Mouse (Mus musculus): ENCODE data around the gene Prkch. TPM values are rescaled to one million over a fixed set of nuclear protein-coding genes. Genes with fewer than 3 reads are reported as not detected.

Prkch gene
- polyA plus RNA-seq, 2 experiments: 1.1 to 1.6 TPM

DNA sequence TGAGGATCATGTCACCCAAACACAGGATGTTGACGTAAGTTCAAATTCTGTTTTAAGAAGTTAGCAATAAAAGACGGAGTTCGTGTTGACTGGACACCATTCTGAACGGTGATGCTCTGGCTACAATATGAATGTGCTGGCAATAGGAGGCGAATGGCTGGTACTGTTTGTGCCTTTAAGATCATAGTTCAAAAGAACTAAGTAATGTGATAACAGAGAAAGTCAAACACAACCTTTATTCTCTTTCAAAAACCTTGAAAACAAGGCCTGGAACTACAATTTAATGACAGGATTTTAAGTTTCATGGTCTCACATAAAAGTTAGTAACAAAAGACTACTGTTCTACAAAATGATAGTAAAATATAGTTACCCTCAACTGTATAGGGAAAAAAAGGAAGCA, 41.4 kb upstream of the Prkch start:
- Histone ChIP-seq H3K4me1 (replicated peaks; ENCODE audit: control insufficient read depth in 2 of 2, insufficient read depth in 2 of 2, low read length in 1 of 2) (peaks cover 0 to 2% of the 10 kb centered on the region in 2 experiments; a peak in 1 of 4 replicates), H3K36me3 (replicated peaks; ENCODE audit: control insufficient read depth, insufficient read depth, low read depth) (no peaks in the 10 kb centered on the region), H3K27me3 (ENCODE audit: control insufficient read depth, insufficient read depth, low read length) (peaks cover 37% of the 10 kb centered on the region), H3K9me3 (ENCODE audit: control insufficient read depth, low read length) (no peaks in the 10 kb centered on the region), H3K9ac (replicated peaks) (no peak overlapping the region), H3K4me3 (ENCODE audit: insufficient read depth in 1 of 2, low read depth in 2 of 2, low read length in 2 of 2) (no peak overlapping the region), H3K4me2 (ENCODE audit: low read depth) (no peak overlapping the region), H3K27ac (no peak overlapping the region)
- TF ChIP-seq EP300 (IDR thresholded peaks at IDR 0.05; ENCODE audit: low read depth) (no peak), CTCF (IDR thresholded peaks at IDR 0.05; ENCODE audit: low read depth) (no peak)
- no peak for DNase-seq (ENCODE audit: low read depth in 3 of 3, low spot score in 3 of 3)
- ATAC-seq (ENCODE audit: insufficient read depth): no peak
- WGBS (ENCODE audit: insufficient replicate concordance): 62% methylated on average over 5 of the region's 5 CpGs

DNA sequence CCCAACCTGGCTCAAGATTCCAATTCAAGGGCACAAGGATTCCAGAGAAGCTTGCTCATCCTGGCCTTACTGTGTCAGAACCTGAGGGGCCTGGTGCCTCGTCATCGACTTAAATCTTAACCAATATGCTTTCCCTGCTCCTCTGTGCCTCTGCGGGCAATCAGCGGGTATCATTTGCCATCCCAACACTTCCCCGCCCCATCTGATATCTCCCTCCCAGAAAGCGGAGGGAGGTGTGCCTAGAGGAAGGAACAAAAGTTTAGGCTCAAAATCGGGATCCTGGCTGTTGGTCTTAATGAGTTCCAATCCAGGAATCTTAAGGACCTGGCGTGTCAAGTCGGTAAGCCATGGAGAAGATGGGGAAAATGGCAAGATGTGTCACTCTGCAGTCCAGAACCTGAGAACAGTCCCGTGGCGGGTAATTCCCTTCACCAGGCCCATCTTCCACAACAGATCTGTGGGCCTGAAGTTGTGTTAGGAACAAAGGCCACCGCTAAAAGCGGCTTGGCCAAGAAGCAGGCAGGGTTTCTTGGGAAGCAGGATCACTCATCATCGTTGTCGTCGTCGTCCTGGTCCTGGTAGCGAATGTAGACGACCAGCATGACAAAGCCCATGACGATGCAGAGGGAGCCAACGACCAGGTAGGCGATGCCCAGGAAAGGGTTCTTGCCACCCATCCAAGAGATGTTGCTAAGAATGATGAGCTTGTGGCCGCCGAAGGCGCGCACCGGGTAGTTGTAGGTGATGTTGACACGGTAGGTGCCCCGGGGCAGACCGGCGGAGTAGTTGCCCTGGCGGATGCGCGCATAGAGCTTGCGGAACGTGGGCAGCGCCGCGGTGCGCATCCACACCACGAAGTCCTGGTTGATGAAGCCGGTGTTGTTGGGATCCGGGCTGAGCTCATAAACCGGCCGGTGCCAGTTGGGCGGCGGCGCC, 39.6 kb upstream of the Prkch start:
- H3K4me1 ChIP-seq (replicated peaks; ENCODE audit: control insufficient read depth in 2 of 2, insufficient read depth in 2 of 2, low read length in 1 of 2): no peaks in the 10 kb centered on the region
- H3K9me3 ChIP-seq (ENCODE audit: control insufficient read depth, low read length): no peaks in the 10 kb centered on the region
- H3K27me3 ChIP-seq (ENCODE audit: control insufficient read depth, insufficient read depth, low read length): peaks cover 37% of the 10 kb centered on the region
- 13% methylated on average over 48 of the region's 48 CpGs for WGBS (ENCODE audit: insufficient replicate concordance)
- no peak overlapping the region for H3K9ac ChIP-seq (replicated peaks)
- H3K4me3 ChIP-seq (ENCODE audit: insufficient read depth in 1 of 2, low read depth in 2 of 2, low read length in 2 of 2): peak overlapping the region in 1 of 2 experiments; percentile 45; a peak in 2 of 4 replicates
- TF ChIP-seq CTCF (IDR thresholded peaks at IDR 0.05; ENCODE audit: low read depth): no peak
- no peak for TF ChIP-seq EP300 (IDR thresholded peaks at IDR 0.05; ENCODE audit: low read depth)
- H3K27ac ChIP-seq: no peak overlapping the region
- ATAC-seq (ENCODE audit: insufficient read depth) (no peak), DNase-seq (ENCODE audit: low read depth in 3 of 3, low spot score in 3 of 3) (no peak)
- no peaks in the 10 kb centered on the region for H3K36me3 ChIP-seq (replicated peaks; ENCODE audit: control insufficient read depth, insufficient read depth, low read depth)
- peak overlapping the region; percentile 57 for H3K4me2 ChIP-seq (ENCODE audit: low read depth)

DNA sequence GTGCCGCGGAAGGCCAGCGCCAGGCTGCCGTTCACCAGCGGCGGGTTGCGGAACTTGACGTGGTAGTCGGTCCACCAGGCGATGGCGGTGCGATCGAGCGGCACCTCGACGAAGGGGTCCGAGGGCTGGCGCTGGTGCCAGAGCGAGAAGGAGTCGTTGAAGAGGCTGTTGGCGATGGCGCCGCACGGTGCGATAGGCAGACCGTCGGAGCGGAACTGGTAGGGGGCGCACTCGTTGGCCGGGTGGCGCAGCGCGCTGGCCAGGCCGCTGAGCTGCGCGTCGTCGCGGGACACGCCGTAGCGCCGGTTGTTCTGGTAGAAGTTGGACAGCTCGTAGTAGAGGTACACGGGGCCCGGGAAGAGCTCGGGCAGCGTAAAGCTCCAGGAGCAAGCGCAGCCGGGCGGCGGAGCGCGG, 38.9 kb upstream of the Prkch start:
- no peak for TF ChIP-seq CTCF (IDR thresholded peaks at IDR 0.05; ENCODE audit: low read depth)
- TF ChIP-seq EP300 (IDR thresholded peaks at IDR 0.05; ENCODE audit: low read depth): no peak
- no peak overlapping the region for H3K9ac ChIP-seq (replicated peaks)
- no peaks in the 10 kb centered on the region for H3K4me1 ChIP-seq (replicated peaks; ENCODE audit: control insufficient read depth in 2 of 2, insufficient read depth in 2 of 2, low read length in 1 of 2)
- no peaks in the 10 kb centered on the region for H3K36me3 ChIP-seq (replicated peaks; ENCODE audit: control insufficient read depth, insufficient read depth, low read depth)
- H3K9me3 ChIP-seq (ENCODE audit: control insufficient read depth, low read length): no peaks in the 10 kb centered on the region
- H3K27me3 ChIP-seq (ENCODE audit: control insufficient read depth, insufficient read depth, low read length): peaks cover 37% of the 10 kb centered on the region
- under 1% methylated on average over 55 of the region's 55 CpGs for WGBS (ENCODE audit: insufficient replicate concordance)
- DNase-seq (ENCODE audit: low read depth in 3 of 3, low spot score in 3 of 3): no peak
- peak overlapping the region; percentile 57 for H3K4me2 ChIP-seq (ENCODE audit: low read depth)
- H3K27ac ChIP-seq: no peak overlapping the region
- peak; percentile 31; the same call in 1 of the 2 replicates for ATAC-seq (ENCODE audit: insufficient read depth)
- H3K4me3 ChIP-seq (ENCODE audit: insufficient read depth in 1 of 2, low read depth in 2 of 2, low read length in 2 of 2): peak overlapping the region; percentile 4 to 45; a peak in 3 of 4 replicates

DNA sequence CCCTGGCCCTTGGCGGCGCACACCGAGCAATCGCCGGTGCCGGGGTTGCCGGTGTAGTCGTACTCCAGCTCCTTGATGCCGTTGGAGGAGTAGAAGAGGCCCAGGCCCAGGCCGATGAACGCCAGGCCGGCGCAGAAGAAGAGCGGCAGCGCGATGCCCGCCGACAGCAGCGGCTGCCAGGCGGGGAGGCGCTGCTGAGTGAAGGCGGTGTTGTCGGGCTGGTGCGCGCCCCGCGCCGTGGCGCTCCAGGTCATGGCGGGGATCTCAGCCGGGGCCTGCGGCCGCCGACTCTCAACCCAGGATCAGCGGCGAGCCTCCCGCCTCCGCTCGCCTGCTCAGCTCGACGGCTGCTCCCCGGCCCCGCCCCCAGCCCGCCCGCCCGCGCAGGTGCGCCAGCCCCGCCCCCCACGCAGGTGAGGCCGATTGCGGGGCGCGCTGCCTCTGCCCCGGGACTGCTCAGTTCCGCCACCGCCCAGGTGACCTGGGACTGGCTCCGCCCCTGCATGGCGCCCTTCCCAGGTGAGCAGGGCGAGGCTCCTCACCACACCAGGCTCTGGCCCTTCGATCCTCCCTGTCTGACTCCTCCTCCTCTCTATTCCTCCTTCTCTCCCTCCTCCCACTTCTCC, 38.4 kb upstream of the Prkch start, which contains the start of gene Tmem30b:
TSS of gene Tmem30b (minus strand) at position 307 of the 626 bp plus-strand sequence.
- no peak within 1 kb of the TSS for H3K27ac ChIP-seq
- peak; percentile 31; the same call in 1 of the 2 replicates for ATAC-seq (ENCODE audit: insufficient read depth)
- H3K9me3 ChIP-seq (ENCODE audit: control insufficient read depth, low read length): no peaks in the 10 kb centered on the region
- WGBS (ENCODE audit: insufficient replicate concordance): 4% methylated on average over 56 of the region's 61 CpGs
- no peaks in the 10 kb centered on the region for H3K36me3 ChIP-seq (replicated peaks; ENCODE audit: control insufficient read depth, insufficient read depth, low read depth)
- DNase-seq (ENCODE audit: low read depth in 3 of 3, low spot score in 3 of 3): no peak
- no peak within 1 kb of the TSS for H3K9ac ChIP-seq (replicated peaks)
- peak within 1 kb of the TSS; percentile 4 to 45; a peak in 3 of 4 replicates for H3K4me3 ChIP-seq (ENCODE audit: insufficient read depth in 1 of 2, low read depth in 2 of 2, low read length in 2 of 2)
- H3K4me1 ChIP-seq (replicated peaks; ENCODE audit: control insufficient read depth in 2 of 2, insufficient read depth in 2 of 2, low read length in 1 of 2): no peaks in the 10 kb centered on the region
- H3K27me3 ChIP-seq (ENCODE audit: control insufficient read depth, insufficient read depth, low read length): peaks cover 37% of the 10 kb centered on the region
- peak within 1 kb of the TSS; percentile 57 for H3K4me2 ChIP-seq (ENCODE audit: low read depth)
- TF ChIP-seq EP300 (IDR thresholded peaks at IDR 0.05; ENCODE audit: low read depth) (no peak), CTCF (IDR thresholded peaks at IDR 0.05; ENCODE audit: low read depth) (no peak)

DNA sequence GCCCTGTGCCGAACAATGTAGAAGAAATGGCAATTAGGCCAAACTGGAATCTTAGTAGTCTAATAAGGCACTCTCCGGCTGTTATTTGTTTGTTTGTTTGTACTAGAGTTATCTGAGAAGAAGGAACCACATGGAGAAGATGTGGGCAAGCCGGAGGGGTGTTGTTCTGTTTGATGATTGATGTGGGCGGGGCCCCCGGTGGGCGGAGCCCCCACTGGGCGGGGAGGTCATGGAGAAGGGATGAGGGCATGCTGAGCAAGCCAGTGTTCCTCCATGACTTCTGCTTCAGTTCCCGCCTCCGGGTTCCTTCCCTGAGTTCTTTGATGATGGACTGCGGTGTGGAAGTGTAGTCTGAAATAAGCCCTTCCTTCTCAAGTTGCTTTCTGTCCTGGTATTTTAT, 37.0 kb upstream of the Prkch start:
- WGBS (ENCODE audit: insufficient replicate concordance): 24% methylated on average over 10 of the region's 10 CpGs
- ATAC-seq (ENCODE audit: insufficient read depth): no peak
- no peak overlapping the region for H3K9ac ChIP-seq (replicated peaks)

More for the DNA sequence above, 37.0 kb upstream of the Prkch start:
- Histone ChIP-seq H3K36me3 (replicated peaks; ENCODE audit: control insufficient read depth, insufficient read depth, low read depth) (no peaks in the 10 kb centered on the region), H3K27ac (no peak overlapping the region), H3K27me3 (ENCODE audit: control insufficient read depth, insufficient read depth, low read length) (peaks cover 37% of the 10 kb centered on the region), H3K9me3 (ENCODE audit: control insufficient read depth, low read length) (no peaks in the 10 kb centered on the region), H3K4me1 (replicated peaks; ENCODE audit: control insufficient read depth in 2 of 2, insufficient read depth in 2 of 2, low read length in 1 of 2) (no peaks in the 10 kb centered on the region), H3K4me3 (ENCODE audit: insufficient read depth in 1 of 2, low read depth in 2 of 2, low read length in 2 of 2) (no peak overlapping the region), H3K4me2 (ENCODE audit: low read depth) (no peak overlapping the region)
- no peak for TF ChIP-seq EP300 (IDR thresholded peaks at IDR 0.05; ENCODE audit: low read depth)
- TF ChIP-seq CTCF (IDR thresholded peaks at IDR 0.05; ENCODE audit: low read depth): no peak
- no peak for DNase-seq (ENCODE audit: low read depth in 3 of 3, low spot score in 3 of 3)
